Mouse (Mus musculus) left cerebral cortex, adult 11 months (tissue): ENCODE results near the gene Stk11.

Experiments used
- DNase-seq: peaks from one replicate; pipeline ENCODE4 v3.0.0; 2022; ENCODE audit warnings: low spot score

The Stk11 gene

GRCm38 (mm10) chr10:80095547-80095946, 20.1 kb upstream of the Stk11 start:
- DNase-seq, result no peak

GRCm38 (mm10) chr10:80097275-80097674, 18.3 kb upstream of the Stk11 start:
- DNase-seq, result no peak

- DNase-seq, result no peak
Observed at GRCm38 (mm10) chr10:80098630-80099029, 17.0 kb upstream of the Stk11 start.

- no peak for DNase-seq
Observed at GRCm38 (mm10) chr10:80100982-80101381, 14.6 kb upstream of the Stk11 start.

- DNase-seq, result peak; percentile 68
Observed at GRCm38 (mm10) chr10:80102216-80102915, 13.2 kb upstream of the Stk11 start.

GRCm38 (mm10) chr10:80103032-80103431, 12.6 kb upstream of the Stk11 start:
- DNase-seq, result no peak

- DNase-seq, result no peak
Observed at GRCm38 (mm10) chr10:80104181-80104580, 11.4 kb upstream of the Stk11 start.

GRCm38 (mm10) chr10:80105460-80105859, 10.1 kb upstream of the Stk11 start, which contains the start of gene Sbno2:
Gene Sbno2 (minus strand): TSS chr10:80105571.
- no peak for DNase-seq

GRCm38 (mm10) chr10:80105926-80106325, 9.7 kb upstream of the Stk11 start:
- DNase-seq, result no peak

- DNase-seq, result no peak
Observed at GRCm38 (mm10) chr10:80107678-80108077, 7.9 kb upstream of the Stk11 start.

- DNase-seq, result peak; percentile 77
Observed at GRCm38 (mm10) chr10:80114341-80115284, 990 bp upstream of the Stk11 start.

- DNase-seq, result no peak
Observed at GRCm38 (mm10) chr10:80115944-80116335, 337 bp downstream of the Stk11 start.

GRCm38 (mm10) chr10:80116563-80116926, 942 bp downstream of the Stk11 start:
- no peak for DNase-seq

GRCm38 (mm10) chr10:80116927-80117691, 1.5 kb downstream of the Stk11 start:
- no peak for DNase-seq

GRCm38 (mm10) chr10:80117736-80118135, 2.1 kb downstream of the Stk11 start:
- DNase-seq, result no peak

- no peak for DNase-seq
Observed at GRCm38 (mm10) chr10:80118552-80118951, 2.9 kb downstream of the Stk11 start.

- no peak for DNase-seq
Observed at GRCm38 (mm10) chr10:80120146-80120545, 4.5 kb downstream of the Stk11 start.

GRCm38 (mm10) chr10:80121639-80122038, 6.0 kb downstream of the Stk11 start:
- DNase-seq, result no peak

- no peak for DNase-seq
Observed at GRCm38 (mm10) chr10:80123932-80124562, 8.4 kb downstream of the Stk11 start.

GRCm38 (mm10) chr10:80127920-80128319, 12.3 kb downstream of the Stk11 start:
- DNase-seq, result no peak

- no peak for DNase-seq
Observed at GRCm38 (mm10) chr10:80129846-80130245, 14.2 kb downstream of the Stk11 start.
